Mouse (Mus musculus) cerebellum, adult (tissue): ENCODE data around the gene Aanat.

Experiments
- ATAC-seq: cut with Nextera tagmentation; 2 replicates; pipeline ENCODE4 v1.9.2; 2017; ENCODE audit warnings: mild to moderate bottlenecking, moderate library complexity, mixed read lengths; ENCODE audit not compliant: insufficient number of reproducible peaks, low FRiP score, low TSS enrichment

Gene Aanat

DNA sequence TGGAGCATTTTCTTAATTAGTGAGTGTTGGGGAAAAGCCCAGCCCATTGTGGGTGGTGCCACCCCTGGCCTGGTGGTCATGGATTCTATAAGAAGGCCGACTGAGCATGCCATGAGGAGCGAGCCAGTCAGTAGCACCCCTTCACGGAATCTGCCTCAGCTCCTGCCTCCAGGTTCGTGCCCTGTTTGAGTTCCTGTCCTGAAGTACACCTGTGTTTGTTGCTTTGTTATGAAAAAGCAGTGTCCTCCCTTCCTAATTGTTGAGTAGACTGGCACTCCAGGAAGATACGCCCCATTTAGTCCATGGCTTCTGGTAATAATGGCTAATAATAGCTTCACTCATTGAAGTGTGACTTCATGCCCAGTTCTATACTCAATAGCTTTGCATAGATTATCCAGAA is at the start of gene Aanat:
Gene Aanat, plus strand, starts transcription at position 123 of the 400 bp plus-strand sequence.
- no peak for ATAC-seq

DNA sequence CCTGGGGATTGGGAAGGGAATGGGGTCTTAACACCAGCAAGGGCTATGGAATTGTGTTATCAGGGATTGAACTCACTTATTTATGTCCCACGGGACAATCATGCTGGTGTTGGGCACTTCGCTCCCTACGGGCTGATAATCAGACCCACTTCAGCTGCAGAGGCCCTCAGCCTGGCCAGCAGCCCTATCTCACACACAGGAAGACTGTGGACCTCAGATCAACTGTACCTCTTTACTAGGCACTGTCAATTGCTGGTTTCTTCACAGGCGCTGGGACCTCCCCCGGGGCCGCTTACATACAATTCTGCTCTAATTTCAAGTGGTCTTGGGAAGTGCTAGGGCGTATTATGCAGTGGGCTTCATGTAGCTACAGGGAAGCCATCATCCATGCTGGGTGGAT is 49.5 kb upstream of the Aanat start:
- no peak for ATAC-seq

DNA sequence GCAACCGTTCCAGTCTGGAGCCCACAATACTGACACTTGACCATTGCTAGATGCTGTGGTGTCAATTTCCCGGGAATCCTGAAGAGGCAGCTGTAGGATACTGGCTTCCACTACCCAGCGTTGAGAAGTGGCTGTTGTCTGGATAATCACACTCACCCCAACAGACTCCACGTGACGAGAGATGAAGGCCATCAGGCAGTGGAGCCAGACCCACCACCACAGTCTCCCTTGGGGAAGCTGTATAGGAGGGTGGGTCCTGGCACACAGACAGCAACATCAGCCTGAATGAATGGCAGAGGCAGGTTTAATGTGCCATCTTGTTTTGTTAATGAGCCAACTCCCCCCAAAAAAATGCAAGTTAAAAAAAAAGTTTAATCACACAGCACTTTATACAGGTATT is 48.8 kb upstream of the Aanat start:
- ATAC-seq = no peak

DNA sequence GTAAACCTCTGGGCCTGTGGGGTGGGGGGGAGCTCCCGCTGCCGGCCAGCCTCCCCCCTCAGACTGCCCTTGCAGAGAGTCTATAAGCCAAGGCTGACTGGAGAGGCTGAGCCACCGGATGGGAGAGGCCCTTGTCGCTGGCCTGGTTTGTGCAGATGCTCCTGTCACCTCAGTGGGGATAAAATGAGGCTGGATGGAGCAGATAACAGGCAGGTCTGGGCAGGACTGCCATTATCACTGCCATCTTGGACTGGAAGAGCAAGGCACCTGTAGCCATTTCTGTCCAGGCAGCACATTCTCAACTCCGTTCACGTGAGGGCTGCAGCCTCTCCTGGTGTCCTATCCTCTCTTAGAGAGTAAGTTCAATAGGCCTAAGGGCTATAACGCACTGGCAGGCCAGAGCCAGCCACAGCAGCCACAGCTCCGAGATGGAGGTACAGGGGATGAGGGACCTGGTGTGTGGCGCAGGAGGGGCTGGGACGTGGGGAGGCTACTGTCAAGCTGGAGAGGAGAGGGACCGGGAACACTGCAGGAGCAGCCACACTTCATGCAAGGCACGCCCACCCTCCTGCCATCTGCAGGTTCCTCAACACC is 48.0 kb upstream of the Aanat start:
- no peak for ATAC-seq

DNA sequence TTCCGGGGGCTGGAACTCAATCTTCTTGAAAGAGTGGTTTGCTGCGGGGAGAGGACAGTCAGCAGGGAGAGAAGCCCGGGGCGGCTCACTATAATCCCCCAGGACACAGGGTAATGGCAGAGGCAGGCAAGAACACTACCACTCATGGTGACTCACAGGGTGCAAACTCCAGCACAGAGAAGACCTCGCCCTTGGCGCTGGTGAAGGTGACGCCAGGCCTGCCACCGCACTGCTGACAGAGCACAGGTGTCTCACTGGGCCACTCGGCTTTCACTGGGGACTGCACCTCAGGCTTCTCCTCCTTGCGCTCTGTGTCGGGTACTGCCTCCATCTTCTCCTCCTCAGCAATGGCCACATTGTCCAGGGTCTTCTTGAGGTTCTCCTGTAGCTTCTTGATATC is 45.0 kb upstream of the Aanat start:
- no peak for ATAC-seq

DNA sequence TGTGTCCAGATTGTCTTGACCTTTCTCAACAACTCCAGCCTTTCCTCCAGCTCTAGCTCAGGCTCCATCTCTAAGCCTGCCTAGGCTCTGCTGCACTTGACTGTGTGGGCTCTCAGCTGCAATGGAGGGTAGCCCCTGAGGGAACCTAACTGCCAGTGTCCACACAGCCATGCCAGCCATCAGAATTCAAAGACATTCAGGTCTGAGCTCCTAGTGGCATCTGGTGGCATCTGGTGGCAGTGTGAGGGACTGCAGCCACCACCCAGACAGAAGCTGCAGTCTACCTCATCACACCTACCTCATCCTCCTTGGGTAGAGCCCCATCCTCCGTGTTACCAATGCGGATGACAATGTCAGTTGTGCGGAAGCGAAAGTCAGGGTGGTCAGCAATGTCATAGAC is 43.1 kb upstream of the Aanat start:
- ATAC-seq = no peak

DNA sequence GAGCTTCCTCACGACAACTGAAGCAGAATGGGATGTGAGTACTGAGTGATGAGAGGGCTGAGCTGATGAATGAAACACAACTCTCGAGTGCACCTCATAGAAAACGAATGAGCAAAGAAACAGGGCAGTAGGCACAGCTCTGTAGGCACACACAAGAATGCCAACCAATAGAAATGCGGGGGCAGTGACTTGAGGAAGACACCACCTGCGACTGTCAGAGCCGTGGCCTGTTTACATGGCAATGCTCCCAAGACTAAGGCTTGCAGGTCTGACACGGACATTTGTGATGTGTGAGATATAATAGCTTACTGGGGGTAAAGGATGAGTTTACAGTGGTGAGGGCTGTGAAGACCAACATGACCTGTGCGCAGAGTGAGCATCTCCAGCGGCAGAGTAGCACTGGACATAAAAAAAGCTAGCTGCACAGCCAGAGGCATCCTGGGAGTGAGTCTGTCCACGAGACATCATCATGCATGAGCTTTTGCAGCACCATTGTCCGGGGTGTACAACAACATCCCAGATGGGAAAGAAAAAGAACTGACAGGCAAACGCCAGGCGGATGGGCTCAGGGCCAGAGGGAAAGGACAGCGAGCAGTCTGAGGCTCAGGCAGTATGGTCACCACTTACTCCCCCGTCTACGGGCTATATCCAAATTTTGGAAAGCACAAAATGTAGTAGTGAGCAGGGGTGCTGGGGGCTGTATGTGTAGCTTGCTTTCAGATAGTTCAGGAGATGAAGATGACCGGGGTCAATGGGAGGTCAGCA is 38.8 kb upstream of the Aanat start:
- ATAC-seq = no peak

DNA sequence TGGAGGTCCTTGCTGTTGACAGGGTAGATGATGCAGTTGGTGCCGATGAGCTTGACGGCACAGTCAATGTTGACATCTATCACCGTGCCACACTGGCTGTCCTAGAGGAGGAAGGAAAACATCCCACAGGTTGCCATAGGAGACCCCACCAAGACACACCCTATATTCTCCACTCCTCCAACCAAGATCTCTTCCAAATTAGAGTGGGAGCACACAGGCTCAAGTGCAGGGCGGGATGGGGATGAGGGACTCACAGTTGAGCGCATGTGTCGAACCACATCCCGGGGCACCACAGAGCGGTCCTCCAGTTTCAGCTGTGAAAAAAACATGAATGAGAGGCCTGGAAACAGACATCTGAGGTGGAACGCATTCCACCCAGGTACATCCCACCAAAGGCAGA is 37.5 kb upstream of the Aanat start:
- no peak for ATAC-seq

DNA sequence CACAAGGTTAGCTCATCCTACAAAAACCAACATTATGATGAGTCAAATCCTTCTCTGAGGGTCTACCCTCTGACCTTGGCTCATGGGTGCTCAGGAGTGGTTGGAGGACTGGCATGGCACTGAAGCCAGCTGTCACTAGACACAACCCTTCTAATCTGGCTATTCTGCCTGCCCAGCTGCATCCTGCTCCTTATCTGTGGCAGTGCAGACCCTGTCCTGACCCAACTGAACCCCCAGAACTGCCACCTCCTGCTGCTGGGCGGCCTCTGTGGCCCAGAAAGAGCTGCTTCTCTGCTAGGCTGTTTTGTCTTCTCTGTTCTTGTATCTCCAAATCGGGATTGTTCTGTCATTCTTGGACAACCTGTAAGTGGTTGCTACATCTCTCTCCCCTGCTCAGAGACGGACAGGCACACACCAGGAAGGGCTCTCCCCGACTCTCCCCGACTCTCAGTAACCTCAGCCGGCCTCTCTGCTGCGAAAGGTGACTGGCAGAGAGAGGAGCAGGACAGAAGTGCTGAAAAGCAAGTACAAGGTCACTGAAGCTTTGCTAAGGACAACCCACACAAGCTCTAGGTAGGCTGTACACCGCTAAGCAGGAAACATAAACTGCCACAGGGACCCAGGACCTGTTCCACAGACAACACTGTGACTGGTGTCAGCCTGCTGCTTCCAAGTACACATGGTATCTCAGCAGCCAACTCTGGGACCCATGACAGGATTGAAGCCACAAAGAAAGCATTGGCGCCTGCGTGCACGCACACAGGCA is 36.8 kb upstream of the Aanat start:
- no peak for ATAC-seq

DNA sequence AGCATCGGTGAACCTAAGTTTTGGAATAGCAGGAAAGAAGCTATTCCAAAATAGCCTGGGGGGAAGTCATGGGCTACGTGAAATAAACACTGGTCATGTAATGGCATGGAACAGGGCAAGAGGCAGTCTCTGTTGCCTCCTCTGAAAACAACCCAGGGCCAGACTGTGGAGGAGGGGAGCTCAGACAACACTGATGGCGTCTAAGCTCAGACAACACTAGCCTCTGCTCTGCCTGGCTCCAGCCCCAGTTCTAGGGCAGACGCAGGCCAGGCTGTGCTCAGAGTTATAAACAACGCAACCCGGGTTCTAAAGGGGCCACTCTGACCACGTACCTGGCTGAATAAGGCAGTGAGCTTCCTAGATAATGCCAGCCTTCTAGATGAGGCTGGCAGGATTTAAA is 35.5 kb upstream of the Aanat start:
- ATAC-seq = no peak

DNA sequence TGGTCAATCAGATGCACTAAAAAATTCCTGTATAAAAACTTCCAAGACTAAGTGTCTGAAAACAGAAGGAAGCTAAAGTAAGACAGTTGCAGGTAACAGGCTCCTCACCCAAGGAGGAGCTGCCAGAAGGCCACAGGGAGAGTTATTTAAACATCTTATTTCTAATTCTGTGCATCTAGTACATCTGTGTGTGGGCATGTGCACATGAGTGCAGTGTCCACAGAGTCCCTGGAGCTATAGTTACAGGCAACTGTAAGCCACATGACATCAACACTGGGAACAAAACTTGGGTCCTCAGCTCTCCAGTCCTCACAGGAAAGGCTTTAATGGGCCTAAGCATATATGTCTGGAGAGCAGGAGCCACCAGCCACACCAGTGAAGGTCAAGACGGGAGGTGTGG is 34.0 kb upstream of the Aanat start:
- no peak for ATAC-seq

DNA sequence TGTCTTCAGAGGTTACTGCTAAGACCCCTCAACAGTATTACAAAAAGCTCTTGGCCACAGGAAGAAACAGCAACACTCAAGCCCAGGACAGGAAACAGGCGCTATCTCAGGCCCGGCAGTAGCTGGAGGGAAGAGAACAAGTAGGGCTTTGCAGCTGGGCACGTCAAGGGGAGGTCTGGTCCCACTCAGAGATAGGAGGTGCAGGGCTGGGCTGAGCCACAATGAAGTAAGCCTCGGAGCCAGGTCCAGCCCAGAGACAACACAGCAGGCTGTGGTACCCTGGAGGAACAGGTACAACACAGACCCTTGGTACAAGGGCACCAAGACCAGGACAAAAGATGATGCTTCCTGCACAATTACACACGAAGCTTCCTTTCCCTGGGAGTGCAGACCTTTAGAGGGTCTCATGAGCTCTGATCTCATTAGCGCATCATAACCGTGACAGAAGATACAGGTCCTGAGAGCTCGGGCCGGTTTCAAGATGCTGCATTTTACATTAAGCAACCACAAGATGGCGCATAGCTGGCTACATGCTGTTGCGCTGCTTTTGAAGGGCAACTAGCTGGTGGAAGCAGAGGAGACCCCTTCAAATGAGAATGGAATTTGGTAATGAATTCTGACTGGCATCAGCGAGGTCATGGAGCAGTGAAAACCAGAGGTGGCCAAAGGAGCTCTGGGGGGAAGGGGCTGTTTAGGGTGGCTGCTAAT is 31.9 kb upstream of the Aanat start:
- no peak for ATAC-seq

DNA sequence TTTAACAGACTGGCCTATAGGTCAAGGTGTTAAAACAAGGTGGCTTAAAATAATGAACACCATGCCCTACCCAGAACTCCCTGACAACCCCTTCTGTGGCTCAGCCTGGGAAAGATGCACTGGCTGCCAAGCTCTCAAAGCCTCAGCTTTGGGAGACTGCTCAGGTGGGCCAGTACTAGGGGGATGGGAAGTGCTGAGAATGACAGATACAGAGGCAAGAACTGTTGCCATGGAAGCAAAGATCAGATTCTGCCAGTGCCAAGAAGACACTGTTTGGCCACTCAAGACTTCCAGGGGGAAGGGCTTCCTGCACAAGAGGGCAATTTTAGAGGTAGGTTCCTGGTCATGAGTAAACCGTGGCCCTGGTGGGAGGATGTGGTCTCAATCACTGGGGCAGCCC is 30.7 kb upstream of the Aanat start:
- ATAC-seq = no peak

DNA sequence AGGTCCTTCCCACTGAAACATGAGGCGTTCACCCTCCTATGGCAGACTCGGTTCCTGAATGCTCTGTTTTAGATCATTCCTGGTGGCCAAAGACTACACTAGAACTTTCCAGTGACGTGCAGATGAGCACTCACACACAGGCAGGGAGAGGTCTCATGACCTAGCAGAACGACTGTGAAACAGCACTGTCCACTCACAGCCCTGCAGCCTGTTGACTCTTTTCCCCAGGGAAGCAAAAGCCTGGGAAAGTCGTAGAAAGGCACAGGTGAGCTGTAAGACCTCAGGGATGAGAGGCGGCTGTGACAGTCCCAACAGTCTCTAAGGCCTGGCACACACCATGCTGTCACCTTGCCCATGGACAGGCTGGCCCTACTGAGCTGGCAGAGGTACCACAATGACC is 29.9 kb upstream of the Aanat start:
- no peak for ATAC-seq

DNA sequence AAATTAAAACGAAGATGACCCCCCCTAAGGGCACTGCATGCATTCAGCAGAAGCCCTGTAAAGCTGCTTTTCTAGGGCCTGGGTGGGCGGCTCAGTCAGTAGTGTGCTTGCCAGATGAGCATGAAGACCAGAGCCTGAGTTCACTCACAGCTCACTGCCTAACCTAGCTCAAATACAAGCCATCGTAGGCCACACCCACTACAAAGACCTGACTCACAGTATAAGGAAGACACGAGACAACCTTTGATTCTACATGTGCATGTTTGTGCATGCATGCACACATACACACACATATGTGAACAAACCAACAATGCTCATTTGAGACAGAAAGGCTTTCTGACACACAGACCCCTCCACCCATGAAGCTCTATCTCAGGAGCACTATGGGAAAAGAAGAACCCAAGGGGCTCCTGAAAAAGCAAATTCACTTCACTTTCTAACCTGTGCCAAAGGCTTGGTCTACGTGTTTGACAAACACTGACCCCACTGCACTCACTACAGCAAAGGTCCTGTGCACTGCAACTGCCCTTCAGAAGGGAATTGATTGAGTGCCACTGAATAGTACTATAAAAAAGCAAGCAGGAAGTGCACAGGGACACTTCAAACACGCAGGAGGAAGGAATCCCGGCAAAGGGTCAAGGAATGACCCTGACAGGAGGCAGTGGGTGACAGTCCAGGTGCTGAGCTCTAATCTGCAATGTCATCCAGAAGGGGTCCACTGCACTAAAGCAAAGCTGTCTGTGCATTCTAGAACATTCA is 20.8 kb upstream of the Aanat start:
- ATAC-seq = no peak

DNA sequence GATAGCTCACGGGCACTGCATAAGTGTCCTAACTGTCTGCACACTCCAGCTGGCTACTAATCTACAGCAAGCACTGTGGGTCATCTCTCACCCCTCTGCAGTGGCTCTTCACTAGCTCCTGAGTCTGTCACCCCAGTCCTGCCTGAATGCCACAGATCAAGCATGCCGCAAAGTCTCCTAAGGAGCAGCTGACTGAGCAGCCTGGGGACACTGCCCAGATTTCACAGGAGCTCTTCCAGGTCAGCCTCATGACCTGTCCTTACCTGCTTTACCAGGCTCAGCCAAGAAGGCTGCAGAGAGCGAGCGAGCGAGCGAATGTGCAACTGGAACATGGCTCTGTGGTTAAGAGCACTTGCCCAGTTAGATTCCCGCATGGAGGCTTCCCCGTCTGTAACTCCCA is 18.7 kb upstream of the Aanat start:
- ATAC-seq = no peak

DNA sequence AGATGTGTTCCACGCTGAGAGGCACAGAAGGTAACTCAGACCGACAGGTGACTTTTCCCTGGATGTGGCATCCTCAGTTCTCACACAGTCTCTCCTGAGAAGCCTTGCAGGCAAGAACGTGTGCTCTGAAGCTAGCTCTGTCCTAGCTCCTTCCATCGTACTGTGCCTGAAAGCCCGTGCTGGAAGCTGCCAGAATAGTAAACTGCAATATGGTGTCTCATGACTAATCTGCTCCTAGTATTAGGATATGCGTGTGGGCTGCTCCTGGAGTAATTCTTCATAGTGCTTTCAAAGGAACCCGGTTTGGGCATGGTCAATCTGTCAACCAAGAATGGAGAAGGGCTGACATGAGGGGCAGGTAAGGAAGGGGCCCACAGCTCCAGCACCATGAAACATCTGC is 15.4 kb upstream of the Aanat start:
- no peak for ATAC-seq

DNA sequence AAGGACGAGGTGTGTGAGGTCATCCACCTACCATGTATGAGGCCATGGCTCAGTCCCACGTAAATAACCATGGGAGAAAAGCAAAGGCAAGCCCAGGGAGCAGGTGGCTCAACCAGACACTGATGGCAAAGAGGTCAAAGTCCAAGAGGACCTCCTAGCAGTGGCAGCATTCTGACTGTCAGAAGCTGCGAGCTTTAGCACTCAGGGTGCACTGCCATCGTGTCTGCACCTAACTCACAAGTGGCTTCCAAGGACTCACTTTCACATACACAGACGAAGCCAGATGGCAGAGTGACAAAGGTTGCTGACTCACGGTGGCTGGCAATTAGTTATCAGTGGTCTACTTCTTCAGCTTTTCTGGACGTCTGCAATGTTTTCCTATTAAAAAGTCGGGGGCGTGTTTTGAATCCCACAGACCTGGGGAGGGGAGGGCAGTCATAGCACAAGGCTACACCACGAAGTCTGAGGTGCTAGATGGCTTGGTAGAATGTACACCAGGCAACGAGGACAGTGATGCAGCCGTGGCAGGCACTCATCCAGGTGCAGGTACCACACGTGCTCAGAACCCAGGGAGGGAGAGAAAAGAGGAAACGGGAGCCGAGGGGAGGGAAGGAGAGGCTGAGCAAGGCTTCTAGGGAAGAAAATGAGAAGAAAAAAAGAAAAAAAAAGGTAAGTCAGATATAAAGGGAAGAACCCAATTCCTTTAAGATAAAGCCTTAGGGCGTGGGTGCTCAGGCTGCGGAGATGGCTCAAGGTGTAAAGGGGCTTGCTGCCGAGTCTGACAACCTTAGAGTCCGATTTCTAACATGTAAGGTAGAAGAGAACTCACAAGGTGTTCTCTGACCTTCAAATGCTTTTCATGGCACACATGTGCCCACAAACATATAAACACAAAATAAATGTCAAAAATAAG is 14.2 kb upstream of the Aanat start:
- no peak for ATAC-seq
